Mouse (Mus musculus) forebrain, embryonic 16.5 days (tissue): ENCODE measurements around the gene Smad3. TPM values are rescaled to one million over a fixed set of nuclear protein-coding genes. Genes with fewer than 3 reads are reported as not detected.

Source experiments
- ATAC-seq: fragments of 200-750 bp; cut with Nextera tagmentation; 2 replicates; pipeline ENCODE4 v1.8.0; 2017; ENCODE audit warnings: mild to moderate bottlenecking, moderate library complexity
- H3K27ac ChIP-seq: fragments of 300-500 bp; sonication (generic); 2 replicates; pipeline ENCODE4 v1.5.1; 2014; ENCODE audit warnings: low read length, control low read depth
- H3K27me3 ChIP-seq: fragments of 300-500 bp; sonication (generic); replicated peaks from 2 replicates; pipeline ENCODE4 v1.6.1; 2014; ENCODE audit warnings: low read length; ENCODE audit not compliant: control insufficient read depth, insufficient read depth
- H3K36me3 ChIP-seq: fragments of 300-500 bp; sonication (generic); 2 replicates; pipeline ENCODE4 v1.6.1; 2014; ENCODE audit not compliant: control insufficient read depth, insufficient read depth
- H3K4me1 ChIP-seq: fragments of 300-500 bp; sonication (generic); replicated peaks from 2 replicates; pipeline ENCODE4 v1.6.1; 2014; ENCODE audit warnings: low read length; ENCODE audit not compliant: control insufficient read depth, insufficient read depth
- H3K4me2 ChIP-seq: fragments of 300-500 bp; sonication (generic); 2 replicates; pipeline ENCODE4 v1.6.1; 2014; ENCODE audit warnings: mild to moderate bottlenecking, low read length, control low read depth
- H3K4me3 ChIP-seq: fragments of 300-500 bp; sonication (generic); replicated peaks from 2 replicates; pipeline ENCODE4 v1.5.1; 2014; ENCODE audit warnings: mild to moderate bottlenecking, low read length, control low read depth
- H3K9ac ChIP-seq: fragments of 300-500 bp; sonication (generic); replicated peaks from 2 replicates; pipeline ENCODE4 v1.6.1; 2014; ENCODE audit warnings: low read depth, low read length, control low read depth
- H3K9me3 ChIP-seq: fragments of 300-500 bp; sonication (generic); 2 replicates; pipeline ENCODE4 v1.6.1; 2016; ENCODE audit warnings: low read length; ENCODE audit not compliant: control insufficient read depth
- WGBS: fragments of 180-500 bp; shearing (Covaris S2); extraction: QIAGEN DNeasy Blood & Tissue Kit; methylation state at CpG from one replicate; pipeline ENCODE4 v1.1.7; 2014; 5-methylcytosine and 5-hydroxymethylcytosine counted together
- polyA plus RNA-seq: library from polyadenylated mRNA; unstranded; fragments of >200 nt; fragmentation: Nextera tagmentation; extraction: Ambion mirVana; gene quantifications from 2 replicates; pipeline ENCODE4 v1.2.1, GENCODE M21; 2015

The Smad3 gene
- polyA plus RNA-seq, 1 experiment from 2014 or later, result 7.4 TPM

- 2% methylated on average over 23 of the region's 23 CpGs for WGBS
- ATAC-seq, result no peak
- Histone ChIP-seq H3K27me3 (peaks cover 7% of the 10 kb centered on the region; the same call in 1 of the 2 replicates), H3K4me3 (peak overlapping the region; percentile 66), H3K9ac (peak overlapping the region; percentile 73; the same call in 1 of the 2 replicates), H3K27ac (peak overlapping the region; percentile 66), H3K9me3 (no peaks in the 10 kb centered on the region), H3K4me1 (peaks cover 44% of the 10 kb centered on the region), H3K36me3 (no peaks in the 10 kb centered on the region), H3K4me2 (peak overlapping the region; percentile 99)
These were observed 1.0 kb upstream of the Smad3 start for GRCm38 (mm10) chr9:63758641-63759391.

- Histone ChIP-seq H3K4me3 (peak overlapping the region; percentile 66), H3K4me1 (peaks cover 44% of the 10 kb centered on the region), H3K36me3 (no peaks in the 10 kb centered on the region), H3K4me2 (peak overlapping the region; percentile 99), H3K27ac (peak overlapping the region; percentile 66), H3K27me3 (peaks cover 7% of the 10 kb centered on the region; the same call in 1 of the 2 replicates), H3K9ac (peak overlapping the region; percentile 73), H3K9me3 (no peaks in the 10 kb centered on the region)
- no peak for ATAC-seq
- 0% methylated on average over 26 of the region's 26 CpGs for WGBS
These were observed 377 bp downstream of the Smad3 start for GRCm38 (mm10) chr9:63757462-63757772.

- H3K36me3 ChIP-seq, result no peaks in the 10 kb centered on the region
- peak; percentile 60 for ATAC-seq
- peak overlapping the region; percentile 66 for H3K27ac ChIP-seq
- peaks cover 7% of the 10 kb centered on the region; the same call in 1 of the 2 replicates for H3K27me3 ChIP-seq
- peak overlapping the region; percentile 66 for H3K4me3 ChIP-seq
- peak overlapping the region; percentile 73 for H3K9ac ChIP-seq
- under 1% methylated on average over 47 of the region's 47 CpGs for WGBS
- H3K4me1 ChIP-seq, result peaks cover 44% of the 10 kb centered on the region
- H3K9me3 ChIP-seq, result no peaks in the 10 kb centered on the region
- peak overlapping the region; percentile 99 for H3K4me2 ChIP-seq
These were observed 973 bp downstream of the Smad3 start for GRCm38 (mm10) chr9:63756581-63757461.

- Histone ChIP-seq H3K27ac (no peak overlapping the region), H3K4me1 (peaks cover 44% of the 10 kb centered on the region)
These were observed 1.9 kb downstream of the Smad3 start for GRCm38 (mm10) chr9:63755671-63756543.

GRCm38 (mm10) chr9:63754556-63755510, 3.0 kb downstream of the Smad3 start:
- Histone ChIP-seq H3K4me2 (peak overlapping the region; percentile 99), H3K4me3 (peak overlapping the region; percentile 66), H3K27me3 (peaks cover 7% of the 10 kb centered on the region; the same call in 1 of the 2 replicates), H3K4me1 (peaks cover 46% of the 10 kb centered on the region), H3K9me3 (no peaks in the 10 kb centered on the region), H3K36me3 (no peaks in the 10 kb centered on the region), H3K27ac (no peak overlapping the region), H3K9ac (no peak overlapping the region; the same call in 1 of the 2 replicates)
- ATAC-seq, result no peak
- WGBS, result 16% methylated on average over 23 of the region's 23 CpGs

More at GRCm38 (mm10) chr9:63755671-63756543, 1.9 kb downstream of the Smad3 start:
- WGBS, result 13% methylated on average over 15 of the region's 15 CpGs
- ATAC-seq, result no peak
- H3K9me3 ChIP-seq, result no peaks in the 10 kb centered on the region
- H3K27me3 ChIP-seq, result peaks cover 7% of the 10 kb centered on the region; the same call in 1 of the 2 replicates
- peak overlapping the region; percentile 99 for H3K4me2 ChIP-seq
- H3K4me3 ChIP-seq, result peak overlapping the region; percentile 66
- no peaks in the 10 kb centered on the region for H3K36me3 ChIP-seq
- H3K9ac ChIP-seq, result peak overlapping the region; percentile 73

GRCm38 (mm10) chr9:63754039-63754438, 3.8 kb downstream of the Smad3 start:
- H3K27me3 ChIP-seq, result peaks cover 7% of the 10 kb centered on the region; the same call in 1 of the 2 replicates
- H3K9ac ChIP-seq, result 0 out of 2 replicates have a peak overlapping the region, but pooled peaks have one; percentile 8
- no peak for ATAC-seq
- H3K4me2 ChIP-seq, result no peak overlapping the region; the same call in 1 of the 2 replicates
- no peaks in the 10 kb centered on the region for H3K36me3 ChIP-seq
- no peak overlapping the region for H3K27ac ChIP-seq
- no peaks in the 10 kb centered on the region for H3K9me3 ChIP-seq
- H3K4me1 ChIP-seq, result peaks cover 45% of the 10 kb centered on the region
- 75% methylated on average over 5 of the region's 5 CpGs for WGBS
- no peak overlapping the region for H3K4me3 ChIP-seq

GRCm38 (mm10) chr9:63753359-63753758, 4.4 kb downstream of the Smad3 start:
- no peak overlapping the region for H3K4me2 ChIP-seq
- peaks cover 5% of the 10 kb centered on the region; the same call in 1 of the 2 replicates for H3K27me3 ChIP-seq
- no peak for ATAC-seq
- H3K4me3 ChIP-seq, result no peak overlapping the region
- H3K9me3 ChIP-seq, result no peaks in the 10 kb centered on the region
- 76% methylated on average over 8 of the region's 8 CpGs for WGBS
- H3K27ac ChIP-seq, result no peak overlapping the region
- no peak overlapping the region for H3K9ac ChIP-seq
- H3K36me3 ChIP-seq, result no peaks in the 10 kb centered on the region
- H3K4me1 ChIP-seq, result peaks cover 39% of the 10 kb centered on the region

GRCm38 (mm10) chr9:63752576-63752975, 5.2 kb downstream of the Smad3 start:
- Histone ChIP-seq H3K36me3 (no peaks in the 10 kb centered on the region), H3K9ac (no peak overlapping the region), H3K4me1 (peaks cover 34% of the 10 kb centered on the region), H3K9me3 (no peaks in the 10 kb centered on the region), H3K27me3 (0 out of 2 replicates have a peak, but pooled peaks cover 4% of the 10 kb centered on the region), H3K27ac (no peak overlapping the region), H3K4me2 (no peak overlapping the region), H3K4me3 (no peak overlapping the region)
- 75% methylated on average over 7 of the region's 7 CpGs for WGBS
- no peak for ATAC-seq
